Mouse (Mus musculus): ENCODE measurements around the gene Ampd3.

- no peak for TF ChIP-seq TAL1 (IDR thresholded peaks at IDR 0.05; ENCODE audit: low read length)
- TF ChIP-seq GATA1 (IDR thresholded peaks at IDR 0.05; ENCODE audit: low read length), result no peak
Observed at GRCm38 (mm10) chr7:110843916-110844874, 76.2 kb downstream of the Ampd3 start, which contains the start of gene Rnf141.

Data from erythroblast, embryonic 14.5 days (primary cell).